In the genomic region with DNA sequence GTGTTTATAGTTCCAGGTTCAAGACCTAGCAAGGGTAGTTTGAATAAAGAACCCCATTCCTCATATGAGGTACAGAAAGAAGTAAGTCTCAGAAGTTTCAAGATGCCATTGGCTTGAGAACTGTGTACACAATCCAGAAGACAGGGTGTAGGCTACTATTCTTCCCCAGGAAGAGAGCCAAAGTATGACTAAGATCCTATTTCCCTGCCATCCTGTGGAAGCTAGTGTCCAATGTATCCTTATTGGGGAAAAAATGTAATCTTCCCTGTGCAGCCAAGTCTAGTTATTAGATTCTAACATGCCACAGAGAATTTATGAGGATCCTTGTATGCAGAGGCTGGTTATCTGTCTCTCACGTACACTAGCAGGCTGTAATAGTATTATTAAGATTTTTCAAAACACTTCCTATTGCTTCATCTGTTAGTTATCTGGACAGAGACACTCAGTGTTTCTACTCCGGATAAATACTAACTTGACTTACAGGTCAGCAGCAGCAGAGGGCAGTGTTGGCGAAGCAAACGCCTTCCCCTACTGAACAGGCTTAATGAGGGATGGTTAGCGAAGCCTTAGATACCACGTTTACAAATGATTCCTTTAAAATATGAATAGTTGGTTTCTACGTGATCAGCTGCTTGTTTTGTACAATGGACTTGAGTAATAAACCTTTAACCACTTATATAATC, we compare ENCODE assay signal across 9 mouse cellular contexts.
A peak's percentile ranks its signal among the peaks of the same experiment; 100 is the strongest.
DNase-seq lines count a peak whose midpoint lies in the region; ATAC-seq and TF ChIP-seq lines count a peak whose summit lies in the region.
"Had no signal": no experiment of that assay in that cellular context is flagged by ENCODE, and none has a peak within 500 bp of the region (broad histone marks: within the 10 kb centered on the region; RNA-seq: fewer than 3 reads in every experiment).

No protein-coding gene starts in this region.

- H3K4me1 ChIP-seq in embryonic facial prominence, embryonic 14.5 days (ENCODE audit: control insufficient read depth, insufficient read depth, low read length): no peaks in the 10 kb centered on the region
- no peaks in the 10 kb centered on the region for H3K4me1 ChIP-seq in lung, embryonic 14.5 days (ENCODE audit: insufficient read depth)
- H3K4me1 ChIP-seq: embryonic facial prominence, embryonic 15.5 days had no signal

- ATAC-seq in embryonic facial prominence, embryonic 14.5 days (ENCODE audit: low read depth): no peak
- peak; percentile 88 for ATAC-seq in lung, embryonic 14.5 days (ENCODE audit: insufficient read depth)

- no peak overlapping the region for H3K9ac ChIP-seq in embryonic facial prominence, embryonic 14.5 days (ENCODE audit: low read depth, low read length)
- H3K9ac ChIP-seq in lung, embryonic 14.5 days: no peak overlapping the region
- H3K9ac ChIP-seq: embryonic facial prominence, embryonic 15.5 days had no signal

- H3K9me3 ChIP-seq in embryonic facial prominence, embryonic 14.5 days (ENCODE audit: control insufficient read depth, low read length): no peaks in the 10 kb centered on the region
- H3K9me3 ChIP-seq in lung, embryonic 14.5 days (ENCODE audit: low read depth, low read length): no peaks in the 10 kb centered on the region
- H3K9me3 ChIP-seq: embryonic facial prominence, embryonic 15.5 days had no signal

- intact Hi-C loops in heart, postnatal 25 days (cut with DNase I): loop anchor here (5.0 kb wide), 3 partner anchors 57 to 637 kb away; no protein-coding TSS in a partner anchor

- H3K27ac ChIP-seq in embryonic facial prominence, embryonic 14.5 days (replicated peaks; ENCODE audit: low read depth, low read length): no peak overlapping the region
- no peak overlapping the region for H3K27ac ChIP-seq in lung, embryonic 14.5 days (ENCODE audit: low read depth)
- H3K27ac ChIP-seq: embryonic facial prominence, embryonic 15.5 days had no signal

- H3K4me2 ChIP-seq in embryonic facial prominence, embryonic 14.5 days (ENCODE audit: low read depth, low read length): no peak overlapping the region
- H3K4me2 ChIP-seq in lung, embryonic 14.5 days: no peak overlapping the region
- H3K4me2 ChIP-seq: embryonic facial prominence, embryonic 15.5 days had no signal

- peak; percentile 7 for DNase-seq in CD4-positive helper T cell, adult 2 months (ENCODE audit: low read depth, low spot score)
- DNase-seq in adrenal gland, postnatal 36 days: peak; percentile 67 to 72
- DNase-seq in embryonic facial prominence, embryonic 14.5 days (ENCODE audit: low spot score): peak; percentile 71
- peak; percentile 21 for DNase-seq in heart, postnatal 25 days (ENCODE audit: low spot score)
- DNase-seq in kidney, postnatal 36 days: peak; percentile 38 to 77
- DNase-seq in lung, embryonic 14.5 days: peak; percentile 89
- DNase-seq in ovary, postnatal 10 days (ENCODE audit: low spot score): peak; percentile 8
- peak; percentile 61 for DNase-seq in thymus, postnatal 4 days

- H3K36me3 ChIP-seq in embryonic facial prominence, embryonic 14.5 days (ENCODE audit: control insufficient read depth, insufficient read depth, low read length): no peaks in the 10 kb centered on the region
- no peaks in the 10 kb centered on the region for H3K36me3 ChIP-seq in lung, embryonic 14.5 days (ENCODE audit: insufficient read depth)
- H3K36me3 ChIP-seq: embryonic facial prominence, embryonic 15.5 days had no signal

- H3K4me3 ChIP-seq in embryonic facial prominence, embryonic 14.5 days (ENCODE audit: low read depth, low read length): no peak overlapping the region
- no peak overlapping the region for H3K4me3 ChIP-seq in lung, embryonic 14.5 days (ENCODE audit: low read depth, low read length)
- H3K4me3 ChIP-seq: embryonic facial prominence, embryonic 15.5 days had no signal

- no peaks in the 10 kb centered on the region for H3K27me3 ChIP-seq in embryonic facial prominence, embryonic 14.5 days (replicated peaks; ENCODE audit: control insufficient read depth, insufficient read depth, low read length)
- H3K27me3 ChIP-seq in lung, embryonic 14.5 days (ENCODE audit: insufficient read depth, low read length): no peaks in the 10 kb centered on the region
- H3K27me3 ChIP-seq: embryonic facial prominence, embryonic 15.5 days had no signal

- TF ChIP-seq CTCF in lung, embryonic 14.5 days (IDR thresholded peaks at IDR 0.05; ENCODE audit: low read depth): peak; percentile 77

- 8% methylated on average over 7 of the region's 7 CpGs for WGBS in embryonic facial prominence, embryonic 14.5 days
- 7% methylated on average over 7 of the region's 7 CpGs for WGBS in lung, embryonic 14.5 days

Comparison
In these comparisons a context has a peak if more than half of its experiments do, and no peak if none do; other contexts are left out.
1. DNase-seq: peak in every context shown above with its lines; median percentile 89 in lung, embryonic 14.5 days; 71 in embryonic facial prominence, embryonic 14.5 days; 70 in adrenal gland, postnatal 36 days; 61 in thymus, postnatal 4 days; 58 in kidney, postnatal 36 days; 21 in heart, postnatal 25 days; 8 in ovary, postnatal 10 days; 7 in CD4-positive helper T cell, adult 2 months.